Mouse (Mus musculus) small intestine, adult 2 months (tissue): ENCODE measurements around the gene Itpkb.

Experiments used
- CTCF ChIP-seq: fragments of 200-500 bp; IDR thresholded peaks from 2 replicates; pipeline ENCODE4 v1.5.1; 2012; ENCODE audit warnings: low read depth, mild to moderate bottlenecking, control low read depth, inconsistent platforms, low read length, moderate library complexity, mixed read lengths; ENCODE audit not compliant: insufficient replicate concordance, insufficient read length; ENCODE audit errors: extremely low read depth
- POLR2A ChIP-seq: fragments of 200-500 bp; IDR thresholded peaks from 2 replicates; pipeline ENCODE4 v1.6.1; 2012; ENCODE audit warnings: low read depth, mild to moderate bottlenecking, control low read depth, inconsistent platforms, low read length, moderate library complexity

- TF ChIP-seq POLR2A (no peak), CTCF (no peak)
Observed at GRCm38 (mm10) chr1:180417118-180417517, 86.8 kb downstream of the Itpkb start.
